Mouse (Mus musculus) myocyte (in vitro differentiated cells): ENCODE results near the gene Ncor2. TPM values are rescaled to one million over a fixed set of nuclear protein-coding genes. Genes with fewer than 3 reads are reported as not detected.

Experiments used
- H3K27me3 ChIP-seq: one replicate; pipeline ENCODE4 v1.6.1; 2011; ENCODE audit not compliant: control insufficient read depth, insufficient read depth, insufficient read length
- H3K36me3 ChIP-seq: one replicate; pipeline ENCODE4 v1.6.1; 2011; ENCODE audit not compliant: control insufficient read depth, insufficient read depth
- H3K4me2 ChIP-seq: one replicate; pipeline ENCODE4 v1.6.1; 2011; ENCODE audit warnings: low read depth, control low read depth
- H3K4me3 ChIP-seq: one replicate; pipeline ENCODE4 v1.5.1; 2011; ENCODE audit warnings: mild to moderate bottlenecking, control low read depth, moderate library complexity
- H3K79me2 ChIP-seq: one replicate; pipeline ENCODE4 v1.6.1; 2011; ENCODE audit not compliant: control insufficient read depth, insufficient read depth
- H3ac ChIP-seq: one replicate; pipeline ENCODE4 v1.6.1; 2011; ENCODE audit not compliant: control insufficient read depth, insufficient read length
- CEBPB ChIP-seq: IDR thresholded peaks from 2 replicates; pipeline ENCODE4 v1.6.1; 2011; ENCODE audit warnings: mild to moderate bottlenecking, moderate library complexity; ENCODE audit not compliant: poor library complexity, insufficient read depth, severe bottlenecking
- E2F4 ChIP-seq: IDR thresholded peaks from one replicate; pipeline ENCODE4 v1.6.1; 2011; ENCODE audit warnings: mild to moderate bottlenecking, control low read depth, moderate library complexity; ENCODE audit not compliant: insufficient read depth
- MAX ChIP-seq: IDR thresholded peaks from one replicate; pipeline ENCODE4 v1.6.1; 2011; ENCODE audit warnings: low read depth, mild to moderate bottlenecking, control low read depth
- MYOD1 ChIP-seq, 3 experiments: IDR thresholded peaks; one replicate each; pipeline ENCODE4 v1.6.1; 2011; ENCODE audit warnings: control low read depth in 2 of 3, low read depth in 2 of 3, mild to moderate bottlenecking in 2 of 3, moderate library complexity in 1 of 3; ENCODE audit not compliant: insufficient read length in 2 of 3, control insufficient read depth in 1 of 3
- MYOG ChIP-seq, 3 experiments: IDR thresholded peaks; one replicate each; pipeline ENCODE4 v1.6.1; 2011; ENCODE audit warnings: control low read depth in 2 of 3, low read depth in 2 of 3, mild to moderate bottlenecking in 2 of 3; ENCODE audit not compliant: insufficient read length in 2 of 3, control insufficient read depth in 1 of 3, insufficient read depth in 1 of 3
- POLR2A ChIP-seq: IDR thresholded peaks from one replicate; pipeline ENCODE4 v1.6.1; 2011; ENCODE audit warnings: low read depth, mild to moderate bottlenecking, control low read depth, moderate library complexity; ENCODE audit not compliant: insufficient read length
- POLR2AphosphoS2 ChIP-seq: IDR thresholded peaks from one replicate; pipeline ENCODE4 v1.6.1; 2011; ENCODE audit warnings: low read depth, control low read depth; ENCODE audit not compliant: insufficient read length
- REST ChIP-seq: IDR thresholded peaks from one replicate; pipeline ENCODE4 v1.6.1; 2011; ENCODE audit warnings: mild to moderate bottlenecking, control low read depth, moderate library complexity; ENCODE audit not compliant: insufficient read depth, insufficient read length
- SRF ChIP-seq: IDR thresholded peaks from one replicate; pipeline ENCODE4 v1.6.1; 2011; ENCODE audit warnings: low read depth; ENCODE audit not compliant: control insufficient read depth, insufficient read length
- TCF12 ChIP-seq: IDR thresholded peaks from one replicate; pipeline ENCODE4 v1.6.1; 2011; ENCODE audit warnings: mild to moderate bottlenecking, control low read depth; ENCODE audit not compliant: poor library complexity, insufficient read depth, severe bottlenecking
- TCF3 ChIP-seq: IDR thresholded peaks from one replicate; pipeline ENCODE4 v1.6.1; 2011; ENCODE audit warnings: low read depth, control low read depth; ENCODE audit not compliant: insufficient read length
- USF1 ChIP-seq: IDR thresholded peaks from one replicate; pipeline ENCODE4 v1.6.1; 2011; ENCODE audit warnings: low read depth, mild to moderate bottlenecking, control low read depth, moderate library complexity
- polyA plus RNA-seq: library from polyadenylated mRNA; unstranded; fragments of >200 nt; fragmentation: generic; extraction: Trizol; gene quantifications from one replicate; pipeline ENCODE4 v1.2.1, GENCODE M21; 2012; ENCODE audit warnings: missing spikeins

Ncor2 gene
- polyA plus RNA-seq, 1 experiment: 127 TPM

GRCm38 (mm10) chr5:125045202-125045601, 133.8 kb downstream of the Ncor2 start:
- no peaks in the 10 kb centered on the region for H3K27me3 ChIP-seq
- no peak overlapping the region for H3ac ChIP-seq
- H3K36me3 ChIP-seq: peaks cover 22% of the 10 kb centered on the region
- no peak overlapping the region for H3K4me2 ChIP-seq
- TF ChIP-seq REST (no peak), MYOD1 (IDR thresholded peaks at IDR 0.05; ENCODE audit: control insufficient read depth in 1 of 3, insufficient read length in 2 of 3, low read depth in 2 of 3) (no peak), CEBPB (no peak), TCF3 (no peak), SRF (no peak), MYOG (IDR thresholded peaks at IDR 0.05; ENCODE audit: control insufficient read depth in 1 of 3, insufficient read depth in 1 of 3, insufficient read length in 2 of 3, low read depth in 2 of 3) (no peak), POLR2AphosphoS2 (no peak), MAX (no peak), E2F4 (no peak), POLR2A (no peak), TCF12 (no peak), USF1 (no peak)
- no peak overlapping the region for H3K4me3 ChIP-seq
- peaks cover 15% of the 10 kb centered on the region for H3K79me2 ChIP-seq

- H3K79me2 ChIP-seq: peaks cover 7% of the 10 kb centered on the region
- H3K4me2 ChIP-seq: no peak overlapping the region
- H3K27me3 ChIP-seq: no peaks in the 10 kb centered on the region
- H3K4me3 ChIP-seq: no peak overlapping the region
- peaks cover 23% of the 10 kb centered on the region for H3K36me3 ChIP-seq
- H3ac ChIP-seq: no peak overlapping the region
- TF ChIP-seq USF1 (no peak), MYOG (IDR thresholded peaks at IDR 0.05; ENCODE audit: control insufficient read depth in 1 of 3, insufficient read depth in 1 of 3, insufficient read length in 2 of 3, low read depth in 2 of 3) (no peak), MAX (no peak), POLR2AphosphoS2 (no peak), TCF3 (no peak), SRF (no peak), TCF12 (no peak), E2F4 (no peak), POLR2A (no peak), MYOD1 (IDR thresholded peaks at IDR 0.05; ENCODE audit: control insufficient read depth in 1 of 3, insufficient read length in 2 of 3, low read depth in 2 of 3) (no peak), REST (no peak), CEBPB (no peak)
These were observed 135.6 kb downstream of the Ncor2 start for GRCm38 (mm10) chr5:125043448-125043847.

DNA sequence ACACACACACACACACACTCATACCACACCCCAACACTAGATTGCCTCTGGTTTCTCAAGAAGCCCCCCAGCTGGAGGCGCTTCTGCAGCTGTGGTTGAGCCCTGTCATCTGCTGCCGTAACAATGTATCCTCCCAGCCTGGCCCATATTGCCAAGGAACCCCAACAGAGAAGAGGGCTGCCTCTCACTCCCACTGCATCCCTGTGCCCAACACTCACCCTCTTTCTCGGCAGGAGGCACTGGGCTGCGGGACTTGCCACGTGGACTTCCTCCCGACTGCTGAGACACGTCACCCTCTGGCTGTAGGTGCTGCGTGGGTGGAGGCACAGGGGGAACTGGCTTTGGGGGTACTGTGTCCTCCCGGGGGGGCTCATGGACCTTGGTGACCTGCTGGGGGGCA, 137.4 kb downstream of the Ncor2 start:
- Histone ChIP-seq H3K79me2 (peaks cover 4% of the 10 kb centered on the region), H3K27me3 (no peaks in the 10 kb centered on the region), H3K4me3 (no peak overlapping the region), H3K36me3 (peaks cover 22% of the 10 kb centered on the region), H3ac (no peak overlapping the region), H3K4me2 (no peak overlapping the region)
- TF ChIP-seq MYOG (IDR thresholded peaks at IDR 0.05; ENCODE audit: control insufficient read depth in 1 of 3, insufficient read depth in 1 of 3, insufficient read length in 2 of 3, low read depth in 2 of 3) (no peak), E2F4 (no peak), USF1 (no peak), TCF12 (no peak), SRF (no peak), REST (no peak), CEBPB (no peak)

DNA sequence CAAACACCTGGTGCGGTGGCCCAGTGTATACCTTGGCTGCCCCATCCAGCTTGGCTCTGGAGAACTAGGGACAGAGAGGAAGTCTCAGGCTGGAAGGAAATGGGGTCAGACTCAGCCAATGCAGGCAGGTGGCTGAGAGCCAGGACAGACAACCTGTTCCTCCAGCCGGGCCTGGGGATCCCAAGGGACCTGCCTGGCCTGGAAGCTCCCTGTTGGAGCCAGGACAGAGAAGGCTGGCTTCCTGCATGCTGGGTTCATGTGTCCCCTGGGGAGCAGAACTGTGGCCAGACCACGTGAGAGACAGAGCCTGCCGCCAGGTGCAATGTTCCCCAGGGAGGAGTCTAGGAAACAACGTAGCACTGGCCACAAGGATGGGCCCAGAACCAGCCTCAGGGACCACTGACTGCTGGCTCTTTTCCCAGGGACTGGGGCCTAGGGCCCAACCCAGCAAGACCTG, 138.9 kb downstream of the Ncor2 start:
- Histone ChIP-seq H3K4me3 (no peak overlapping the region), H3K79me2 (peaks cover 4% of the 10 kb centered on the region), H3K36me3 (peaks cover 24% of the 10 kb centered on the region), H3K4me2 (no peak overlapping the region), H3K27me3 (no peaks in the 10 kb centered on the region), H3ac (no peak overlapping the region)
- TF ChIP-seq TCF3: no peak
- TF ChIP-seq USF1: peak; percentile 73
- no peak for TF ChIP-seq MAX
- no peak for TF ChIP-seq REST
- peak in 2 of 3 experiments; percentile 67 to 70 for TF ChIP-seq MYOD1 (IDR thresholded peaks at IDR 0.05; ENCODE audit: control insufficient read depth in 1 of 3, insufficient read length in 2 of 3, low read depth in 2 of 3)
- no peak for TF ChIP-seq E2F4
- TF ChIP-seq POLR2A: no peak
- no peak for TF ChIP-seq SRF
- TF ChIP-seq TCF12: no peak
- peak in 2 of 3 experiments; percentile 41 to 69 for TF ChIP-seq MYOG (IDR thresholded peaks at IDR 0.05; ENCODE audit: control insufficient read depth in 1 of 3, insufficient read depth in 1 of 3, insufficient read length in 2 of 3, low read depth in 2 of 3)
- TF ChIP-seq CEBPB: no peak
- peak; percentile 29 for TF ChIP-seq POLR2AphosphoS2

GRCm38 (mm10) chr5:125039377-125040027, 139.5 kb downstream of the Ncor2 start:
- Histone ChIP-seq H3K4me3 (no peak overlapping the region), H3K79me2 (peaks cover 4% of the 10 kb centered on the region), H3ac (no peak overlapping the region), H3K27me3 (no peaks in the 10 kb centered on the region), H3K36me3 (peaks cover 26% of the 10 kb centered on the region), H3K4me2 (no peak overlapping the region)
- TF ChIP-seq MYOD1 (IDR thresholded peaks at IDR 0.05; ENCODE audit: control insufficient read depth in 1 of 3, insufficient read length in 2 of 3, low read depth in 2 of 3) (no peak), POLR2AphosphoS2 (peak; percentile 9), POLR2A (no peak), MYOG (IDR thresholded peaks at IDR 0.05; ENCODE audit: control insufficient read depth in 1 of 3, insufficient read depth in 1 of 3, insufficient read length in 2 of 3, low read depth in 2 of 3) (no peak), REST (no peak), TCF3 (no peak), SRF (no peak)
